Mouse (Mus musculus) layer of hippocampus, adult 8-10 months (tissue): ENCODE data around the gene Mrgprx1. TPM values are rescaled to one million over a fixed set of nuclear protein-coding genes. Genes with fewer than 3 reads are reported as not detected.

Experiments
- DNase-seq, 2 experiments: peaks; one replicate each; pipeline ENCODE4 v3.0.0; 2022; ENCODE audit warnings: low spot score in 2 of 2
- total RNA-seq, 4 experiments: library from RNA; stranded (reverse); gene quantifications; 2 replicates each; pipeline ENCODE4 v1.2.4; 2022

Mrgprx1 gene
- not detected for total RNA-seq

DNA sequence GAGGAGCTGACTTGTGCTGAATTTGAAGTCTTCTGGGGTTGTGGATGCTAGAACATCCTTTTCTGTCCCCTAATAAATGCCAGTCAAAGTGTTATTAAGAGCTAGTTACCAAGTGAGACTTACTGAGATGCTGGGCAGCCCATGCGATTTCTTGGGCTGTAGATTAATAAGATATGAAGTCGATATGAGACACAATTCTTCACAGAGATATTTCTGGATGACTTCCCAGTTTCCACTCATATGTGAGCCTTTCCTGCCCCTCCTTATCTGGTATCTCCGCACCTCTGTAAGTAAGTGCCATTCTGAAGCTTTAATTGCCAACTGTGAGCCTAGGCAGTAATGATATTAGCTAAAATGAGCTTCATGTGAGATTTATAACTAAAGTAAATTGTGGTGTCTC is at the start of gene Mrgprx1:
Gene Mrgprx1 (minus strand): TSS at position 101 of the 400 bp plus-strand sequence.
- no peak for DNase-seq

DNA sequence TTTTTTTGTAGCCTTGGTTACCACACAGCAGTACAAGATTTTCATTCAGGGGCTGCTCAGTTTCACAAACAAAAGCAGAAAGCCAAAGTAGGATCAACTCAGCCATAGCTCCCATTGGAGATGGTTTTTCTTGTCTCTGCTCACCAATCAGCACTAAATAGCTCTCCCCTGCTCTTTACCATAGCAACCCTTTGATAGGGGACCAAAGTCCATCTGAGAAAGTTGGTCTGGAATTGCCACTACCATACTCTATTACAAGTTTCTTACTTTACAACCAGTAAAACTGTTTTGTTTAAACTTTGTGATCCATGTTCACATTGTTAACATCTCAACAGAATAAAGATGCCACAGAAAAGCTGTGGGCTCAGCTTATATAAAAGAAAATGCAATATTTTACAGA is 48.1 kb upstream of the Mrgprx1 start:
- no peak for DNase-seq

DNA sequence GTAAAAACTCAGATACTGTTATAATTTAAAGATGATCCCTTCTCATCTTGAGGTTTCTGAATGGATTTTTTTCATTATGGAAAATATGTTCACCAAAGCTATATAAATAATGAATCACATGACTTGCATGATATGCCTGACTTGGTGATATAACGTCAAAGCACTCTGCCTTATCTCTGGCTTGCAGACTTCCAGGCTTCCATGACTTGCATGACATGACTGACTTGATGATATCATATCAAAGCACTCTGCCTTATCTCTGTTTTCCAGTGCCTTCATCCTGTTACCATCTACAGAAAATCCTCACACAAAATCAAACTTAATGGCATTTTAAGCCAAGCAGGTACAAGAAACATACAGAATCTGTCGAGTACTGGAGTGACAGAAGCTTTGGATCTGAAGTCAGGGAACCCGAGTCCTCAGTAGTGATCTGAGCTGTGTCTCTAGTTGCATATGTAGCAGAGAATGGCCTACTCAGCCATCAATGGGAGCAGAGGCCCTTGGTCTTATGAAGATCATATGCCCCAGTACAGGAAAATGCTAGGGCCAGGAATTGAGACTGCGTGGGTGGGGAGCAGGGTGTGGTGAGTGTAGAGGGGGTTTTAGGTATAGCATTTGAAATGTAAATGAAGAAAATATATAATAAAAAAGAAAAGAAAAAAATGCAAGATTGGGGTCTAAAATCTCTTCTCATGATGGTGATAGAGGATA is 19.2 kb upstream of the Mrgprx1 start:
- no peak for DNase-seq

DNA sequence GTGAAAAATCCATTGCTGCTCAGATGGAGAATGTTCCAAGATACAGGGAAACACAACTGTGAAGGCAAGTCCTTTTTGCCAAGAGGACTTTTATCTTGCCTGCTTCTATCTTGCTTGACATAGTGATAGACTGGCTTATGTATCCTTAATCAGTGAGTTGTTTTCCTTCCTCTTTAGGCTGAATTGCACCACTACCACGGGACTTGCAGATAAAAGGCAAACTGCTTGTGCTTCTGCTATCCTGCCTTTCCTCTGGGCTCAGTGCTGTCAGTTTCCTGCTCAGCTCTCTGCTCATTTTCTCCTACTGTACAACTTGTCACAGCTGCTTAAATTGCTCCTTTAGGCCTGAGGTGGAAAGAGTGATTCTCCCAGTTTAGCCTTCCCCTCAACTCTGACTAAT is 16.6 kb upstream of the Mrgprx1 start:
- no peak for DNase-seq

DNA sequence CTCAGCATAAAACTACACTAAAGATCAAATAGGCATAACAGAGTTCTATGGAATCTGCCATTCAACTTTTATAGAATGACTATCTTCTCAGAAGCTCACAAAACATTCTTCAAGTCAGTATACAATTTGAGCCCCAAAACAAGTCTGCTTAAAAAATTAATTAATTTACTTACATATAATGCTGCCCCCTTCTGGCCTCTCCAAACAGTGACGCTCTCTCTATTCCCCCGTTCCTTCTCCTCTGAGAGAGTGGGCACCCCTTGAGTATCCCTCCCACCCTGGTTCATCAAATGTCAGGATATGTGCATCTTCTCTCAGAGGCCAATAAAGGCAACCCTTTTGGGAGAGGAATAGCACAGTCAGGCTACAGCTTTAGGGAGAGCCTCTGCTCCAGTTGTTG is 9.5 kb downstream of the Mrgprx1 start:
- no peak for DNase-seq

DNA sequence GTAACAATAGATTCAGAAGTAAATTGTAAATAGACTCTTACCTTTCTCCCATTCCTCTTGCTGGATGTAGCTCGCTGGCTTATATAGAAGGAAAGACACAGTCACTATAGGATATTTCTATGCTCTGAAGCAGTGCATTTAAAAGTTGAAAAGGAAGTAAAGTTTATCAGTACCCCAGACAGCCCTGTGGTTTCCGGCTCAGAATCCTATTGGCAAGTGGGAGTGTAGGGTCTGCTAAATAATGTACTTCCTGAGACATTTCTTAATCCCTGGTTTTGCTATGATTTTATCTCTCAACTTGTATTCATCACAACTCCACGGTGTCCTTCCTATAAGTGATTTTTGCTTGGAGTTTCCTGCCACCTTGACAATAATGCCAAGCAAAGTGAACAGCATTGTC is 31.7 kb downstream of the Mrgprx1 start:
- DNase-seq: no peak

DNA sequence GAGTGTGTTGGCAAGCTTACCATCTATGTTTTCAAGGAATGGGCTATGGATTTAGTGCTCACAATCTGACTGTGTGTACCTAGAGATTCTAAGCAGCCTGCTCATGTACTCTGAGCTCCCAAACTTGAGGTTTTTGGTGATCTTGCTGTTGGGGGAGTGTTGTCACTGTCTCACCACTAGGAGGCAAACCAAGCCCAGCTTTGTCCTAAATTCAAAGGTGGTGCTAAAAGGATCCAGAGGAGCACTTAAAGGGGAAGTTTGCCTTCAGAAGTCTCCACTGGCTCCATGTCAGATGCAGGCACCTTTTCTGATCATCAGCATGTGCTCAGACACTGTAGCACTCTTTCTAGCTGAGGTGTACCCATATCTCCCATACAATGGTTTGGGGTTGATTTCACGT is 40.6 kb downstream of the Mrgprx1 start:
- no peak for DNase-seq

DNA sequence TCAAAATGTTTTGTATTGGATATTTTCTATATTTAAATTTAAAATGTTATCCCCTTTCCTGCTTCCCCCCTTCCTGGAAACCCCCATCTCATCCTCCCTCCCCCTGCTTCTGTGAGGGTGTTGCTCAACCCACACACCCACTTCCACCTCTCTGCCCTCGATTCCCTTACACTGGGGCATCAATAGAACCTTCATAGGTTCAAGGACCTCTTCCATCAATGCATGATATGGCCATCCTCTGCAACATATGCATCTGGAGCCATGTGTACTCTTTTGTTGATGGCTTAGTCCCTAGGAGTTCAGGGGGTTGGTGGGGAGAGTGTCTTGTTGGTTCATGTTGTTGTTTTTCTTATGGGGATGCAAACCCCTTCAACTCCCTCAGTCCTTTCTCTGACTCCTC is 45.4 kb downstream of the Mrgprx1 start, which contains the start of gene Mrgpra4:
Gene Mrgpra4 (minus strand): TSS at position 101 of the 400 bp plus-strand sequence.
- DNase-seq: no peak

Other genes starting within 250 kb of the Mrgprx1 start
- gene Mrgpra4, start 45.5 kb downstream of the Mrgprx1 start, total RNA-seq: not detected
- gene Mrgprb5, start 141.4 kb upstream of the Mrgprx1 start, total RNA-seq: not detected
- gene Mrgprb4, start 171.7 kb upstream of the Mrgprx1 start, total RNA-seq: not detected